Mouse (Mus musculus) liver, postnatal 0 days (tissue): ENCODE measurements at regions not wholly inside any gene's neighbourhood (a gene's known extent, or its start where the extent isn't known, plus 50 kb on each side); places are given as distances from the start of the nearest gene placed in this dataset.

ENCODE experiments used
- ATAC-seq: fragments of 200-750 bp; cut with Nextera tagmentation; 2 replicates; pipeline ENCODE4 v1.8.0; 2017; ENCODE audit warnings: mild to moderate bottlenecking, moderate library complexity
- DNase-seq: peaks from one replicate; pipeline ENCODE4 v3.0.0-alpha.2; 2016
- H3K27ac ChIP-seq: fragments of 300-500 bp; sonication (generic); 2 replicates; pipeline ENCODE4 v1.5.1; 2014; ENCODE audit warnings: antibody characterized with exemption, moderate library complexity, mild to moderate bottlenecking, low read depth
- H3K27me3 ChIP-seq: fragments of 300-500 bp; sonication (generic); 2 replicates; pipeline ENCODE4 v1.6.1; 2014; ENCODE audit warnings: low read length, control low read depth, mixed read lengths; ENCODE audit not compliant: insufficient read depth
- H3K36me3 ChIP-seq: fragments of 300-500 bp; sonication (generic); replicated peaks from 2 replicates; pipeline ENCODE4 v1.6.1; 2014; ENCODE audit warnings: mild to moderate bottlenecking, control low read depth, low read length, moderate library complexity, mixed read lengths; ENCODE audit not compliant: insufficient read depth
- H3K4me1 ChIP-seq: fragments of 300-500 bp; sonication (generic); 2 replicates; pipeline ENCODE4 v1.6.1; 2014; ENCODE audit warnings: antibody characterized with exemption, mild to moderate bottlenecking, control low read depth; ENCODE audit not compliant: insufficient read depth
- H3K4me2 ChIP-seq: fragments of 300-500 bp; sonication (generic); 2 replicates; pipeline ENCODE4 v1.6.1; 2014; ENCODE audit warnings: low read depth, mild to moderate bottlenecking, low read length, moderate library complexity, mixed read lengths
- H3K4me3 ChIP-seq: fragments of 300-500 bp; sonication (generic); 2 replicates; pipeline ENCODE4 v1.5.1; 2014; ENCODE audit warnings: low read depth, low read length
- H3K9ac ChIP-seq: fragments of 300-500 bp; sonication (generic); replicated peaks from 2 replicates; pipeline ENCODE4 v1.6.1; 2014; ENCODE audit warnings: mild to moderate bottlenecking, moderate library complexity
- H3K9me3 ChIP-seq: fragments of 300-500 bp; sonication (generic); 2 replicates; pipeline ENCODE4 v1.6.1; 2016; ENCODE audit warnings: mild to moderate bottlenecking, control low read depth, low read length, mixed read lengths
- CTCF ChIP-seq: sonication (generic); IDR thresholded peaks from 2 replicates; pipeline ENCODE4 v1.5.1; 2016; ENCODE audit warnings: antibody characterized with exemption, low read depth
- EP300 ChIP-seq: IDR thresholded peaks from 2 replicates; pipeline ENCODE4 v1.6.1; 2016; ENCODE audit warnings: antibody characterized with exemption, low read depth, mild to moderate bottlenecking
- WGBS: fragments of 180-500 bp; shearing (Covaris S2); extraction: QIAGEN DNeasy Blood & Tissue Kit; methylation state at CpG from one replicate; pipeline ENCODE4 v1.1.7; 2014; ENCODE audit not compliant: insufficient replicate concordance; 5-methylcytosine and 5-hydroxymethylcytosine counted together

DNA sequence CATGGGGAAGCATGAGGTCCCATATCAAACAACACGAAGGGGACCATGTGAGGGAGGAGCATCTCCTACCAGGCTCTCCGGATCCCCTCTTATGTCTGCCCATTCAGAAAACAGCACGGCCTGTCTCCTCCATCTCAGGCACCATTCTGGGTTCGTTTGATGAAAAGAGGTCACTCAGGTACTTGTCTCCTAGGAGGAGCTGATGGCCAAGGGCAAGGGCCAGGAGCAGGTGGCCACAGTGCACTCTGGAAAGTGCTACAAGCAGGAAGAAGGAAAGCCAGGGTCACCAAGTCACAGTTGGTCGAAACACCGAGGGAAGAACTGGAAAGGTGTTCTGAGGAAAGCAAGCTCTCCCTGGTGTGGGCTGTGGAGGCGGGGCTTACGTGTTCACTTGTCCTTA is 135.9 kb upstream of the Mkln1 start:
- no peak overlapping the region for H3K27ac ChIP-seq
- no peak for ATAC-seq

DNA sequence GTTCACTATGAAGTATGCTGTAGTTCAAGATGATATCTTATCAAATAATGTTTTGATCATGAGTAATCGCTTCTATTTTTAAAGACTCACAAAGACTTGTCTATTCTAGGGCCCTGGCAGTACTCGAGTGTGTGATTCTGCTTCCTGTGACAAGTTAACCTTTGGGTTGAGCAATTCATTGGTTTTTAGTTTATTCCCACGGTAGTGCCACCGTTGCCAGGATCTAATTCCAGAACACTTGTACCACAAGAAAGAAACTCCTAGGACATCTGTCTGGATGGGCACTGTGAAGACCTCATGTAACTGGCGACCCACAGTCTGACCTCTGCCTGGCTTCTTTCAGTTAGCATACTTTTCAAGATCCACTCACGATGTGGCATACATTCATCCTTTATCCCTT is 134.7 kb upstream of the Mkln1 start:
- ATAC-seq (no peak), DNase-seq (no peak)
- 77% methylated on average over 6 of the region's 6 CpGs for WGBS
- Histone ChIP-seq H3K36me3 (no peaks in the 10 kb centered on the region), H3K27me3 (no peaks in the 10 kb centered on the region), H3K27ac (no peak overlapping the region), H3K9ac (no peak overlapping the region), H3K4me2 (no peak overlapping the region), H3K9me3 (no peaks in the 10 kb centered on the region), H3K4me1 (no peaks in the 10 kb centered on the region), H3K4me3 (no peak overlapping the region)
- TF ChIP-seq EP300 (no peak), CTCF (no peak)

More for the DNA sequence above, 135.9 kb upstream of the Mkln1 start:
- H3K27me3 ChIP-seq, result no peaks in the 10 kb centered on the region
- no peak overlapping the region for H3K4me2 ChIP-seq
- no peak for DNase-seq
- no peak overlapping the region for H3K4me3 ChIP-seq
- WGBS, result 82% methylated on average over 8 of the region's 8 CpGs
- TF ChIP-seq CTCF (no peak), EP300 (no peak)
- no peaks in the 10 kb centered on the region for H3K9me3 ChIP-seq
- H3K36me3 ChIP-seq, result no peaks in the 10 kb centered on the region
- no peak overlapping the region for H3K9ac ChIP-seq
- H3K4me1 ChIP-seq, result no peaks in the 10 kb centered on the region

DNA sequence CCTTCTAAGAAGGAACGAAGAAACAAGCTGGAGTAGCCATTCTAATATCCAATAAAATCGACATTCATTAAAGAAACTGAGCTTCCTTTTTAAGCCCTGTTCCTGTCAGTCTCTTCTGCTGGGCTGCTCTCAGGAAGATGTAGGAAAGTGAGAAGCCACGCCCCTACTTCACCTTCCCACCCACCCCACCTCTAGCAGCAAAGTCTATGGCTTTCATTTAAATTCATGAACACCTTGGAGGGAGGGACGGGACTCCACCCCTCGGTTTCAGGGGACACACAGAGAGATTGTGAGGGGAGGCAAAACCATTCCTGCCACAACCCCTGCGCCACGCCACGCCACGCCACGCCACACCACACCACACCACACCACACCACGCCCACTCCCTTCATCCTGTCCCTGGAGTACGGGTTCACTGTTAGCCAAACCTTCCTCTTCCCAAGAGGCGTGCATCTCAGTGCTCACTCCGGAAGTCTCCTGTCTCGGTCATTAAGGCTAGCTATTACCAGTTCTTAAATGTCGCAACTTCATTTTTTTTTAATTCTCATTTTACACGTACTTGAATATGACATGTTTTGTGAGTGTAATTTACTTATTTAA is 132.0 kb upstream of the Mkln1 start:
- no peak overlapping the region for H3K4me3 ChIP-seq
- H3K27ac ChIP-seq, result no peak overlapping the region
- H3K27me3 ChIP-seq, result no peaks in the 10 kb centered on the region
- H3K36me3 ChIP-seq, result no peaks in the 10 kb centered on the region
- no peaks in the 10 kb centered on the region for H3K4me1 ChIP-seq
- H3K9ac ChIP-seq, result no peak overlapping the region
- no peak overlapping the region for H3K4me2 ChIP-seq
- H3K9me3 ChIP-seq, result no peaks in the 10 kb centered on the region
- 61% methylated on average over 17 of the region's 17 CpGs for whole genome bisulfite sequencing
- TF ChIP-seq EP300 (no peak), CTCF (no peak)
- ATAC-seq (no peak), DNase-seq (no peak)

DNA sequence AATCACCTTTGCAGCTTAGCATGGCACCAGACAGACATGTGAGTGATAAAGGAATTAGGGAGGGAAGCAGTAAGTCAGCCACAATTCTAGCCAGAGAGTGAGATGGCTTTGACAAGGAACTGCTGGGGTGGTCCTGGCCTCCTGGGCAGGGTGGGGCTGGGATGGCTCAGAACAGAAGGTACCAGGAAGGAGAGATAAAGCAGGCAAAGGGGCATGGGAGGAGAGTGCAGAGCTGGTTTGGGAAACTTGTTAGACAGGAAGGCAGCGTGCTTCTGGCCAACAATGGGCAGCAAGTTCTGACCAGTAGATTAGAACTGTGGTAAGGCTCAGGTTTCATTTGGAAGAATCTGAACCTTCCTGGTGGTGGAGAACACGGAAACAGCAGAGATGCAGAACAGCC is 130.5 kb upstream of the Mkln1 start:
- Histone ChIP-seq H3K4me3 (no peak overlapping the region), H3K4me1 (no peaks in the 10 kb centered on the region), H3K9ac (no peak overlapping the region), H3K4me2 (no peak overlapping the region), H3K36me3 (no peaks in the 10 kb centered on the region), H3K27ac (no peak overlapping the region), H3K27me3 (no peaks in the 10 kb centered on the region), H3K9me3 (no peaks in the 10 kb centered on the region)
- WGBS, result 49% methylated on average over 2 of the region's 2 CpGs
- ATAC-seq (no peak), DNase-seq (no peak)
- TF ChIP-seq CTCF (no peak), EP300 (no peak)

DNA sequence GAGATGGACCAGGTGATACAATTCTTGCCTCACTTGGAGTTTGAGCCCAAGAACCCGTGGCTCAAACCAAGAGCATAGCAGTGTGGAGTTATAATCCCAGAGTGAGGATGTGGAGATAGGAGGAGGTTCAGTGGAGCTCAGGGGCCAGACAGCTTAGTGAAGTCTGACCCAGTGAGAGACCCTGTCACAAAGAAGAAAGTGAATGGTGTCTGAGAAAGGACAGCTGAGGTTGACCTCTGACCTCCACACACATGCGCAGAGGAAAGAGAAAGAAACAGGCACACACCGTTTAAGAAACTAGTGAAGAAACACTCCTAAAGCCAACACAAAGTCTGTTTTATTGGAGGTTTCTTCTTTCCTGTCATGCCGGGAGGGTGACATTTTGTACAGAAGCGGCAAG is 124.7 kb upstream of the Mkln1 start:
- TF ChIP-seq EP300, result no peak
- TF ChIP-seq CTCF, result no peak

DNA sequence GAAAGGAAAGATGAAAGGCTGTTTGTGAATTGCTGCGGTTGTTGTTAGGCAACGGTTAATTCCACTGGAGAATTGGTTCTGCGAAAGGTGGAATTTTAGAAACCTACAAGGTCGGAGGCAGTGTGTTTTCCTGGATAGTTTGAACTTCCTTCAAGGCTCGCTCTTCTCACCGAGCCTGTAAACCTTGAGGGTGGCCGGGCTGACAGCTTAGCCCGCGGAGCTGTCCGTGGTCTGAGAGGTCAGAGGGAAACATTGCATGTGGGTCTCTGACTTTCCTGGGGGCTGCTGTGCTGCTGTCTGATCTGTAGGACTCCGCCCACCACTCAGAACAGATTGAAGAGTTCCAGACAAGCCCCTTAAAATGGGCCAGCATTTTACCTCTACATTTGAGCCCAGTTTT is 124.3 kb upstream of the Mkln1 start:
- no peak overlapping the region for H3K4me3 ChIP-seq
- no peak for ATAC-seq
- no peak overlapping the region for H3K27ac ChIP-seq
- H3K4me1 ChIP-seq, result no peaks in the 10 kb centered on the region
- H3K4me2 ChIP-seq, result no peak overlapping the region
- TF ChIP-seq EP300 (no peak), CTCF (no peak)
- H3K9ac ChIP-seq, result no peak overlapping the region
- no peak for DNase-seq
- H3K27me3 ChIP-seq, result no peaks in the 10 kb centered on the region
- 21% methylated on average over 11 of the region's 11 CpGs for WGBS
- H3K9me3 ChIP-seq, result no peaks in the 10 kb centered on the region
- H3K36me3 ChIP-seq, result no peaks in the 10 kb centered on the region

More for the DNA sequence above, 124.7 kb upstream of the Mkln1 start:
- Histone ChIP-seq H3K4me3 (no peak overlapping the region), H3K27ac (no peak overlapping the region), H3K4me1 (no peaks in the 10 kb centered on the region), H3K9ac (no peak overlapping the region), H3K36me3 (no peaks in the 10 kb centered on the region), H3K27me3 (no peaks in the 10 kb centered on the region), H3K4me2 (no peak overlapping the region), H3K9me3 (no peaks in the 10 kb centered on the region)
- 57% methylated on average over 5 of the region's 5 CpGs for WGBS
- DNase-seq (no peak), ATAC-seq (no peak)

DNA sequence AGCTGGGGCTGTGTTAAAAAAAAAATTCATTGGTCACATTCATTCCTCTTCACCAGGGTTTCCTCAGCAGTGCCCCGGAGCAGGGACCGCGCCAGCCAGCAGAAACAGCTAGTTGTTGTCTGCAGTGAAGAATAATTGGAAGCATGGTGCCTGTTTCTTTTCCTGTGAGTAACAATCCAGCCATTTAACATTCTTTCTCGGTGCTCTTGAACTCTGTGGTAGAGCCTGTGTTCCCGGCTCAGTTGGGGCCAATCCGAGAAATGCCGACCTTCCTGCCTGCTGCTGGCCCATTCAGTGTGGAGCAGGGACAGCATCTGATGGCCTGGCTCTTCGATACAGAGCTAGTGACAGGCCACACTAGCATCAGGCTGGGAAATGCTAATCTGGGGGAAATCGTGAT is 120.7 kb upstream of the Mkln1 start:
- 67% methylated on average over 9 of the region's 9 CpGs for WGBS
- TF ChIP-seq EP300 (no peak), CTCF (no peak)
- H3K27ac ChIP-seq, result no peak overlapping the region

More for the DNA sequence above, 120.7 kb upstream of the Mkln1 start:
- DNase-seq (no peak), ATAC-seq (no peak)
- Histone ChIP-seq H3K4me2 (no peak overlapping the region), H3K9ac (no peak overlapping the region), H3K4me1 (no peaks in the 10 kb centered on the region), H3K36me3 (no peaks in the 10 kb centered on the region), H3K4me3 (no peak overlapping the region), H3K9me3 (no peaks in the 10 kb centered on the region), H3K27me3 (no peaks in the 10 kb centered on the region)
